Mouse (Mus musculus) skeletal muscle tissue, adult 2 months (tissue): ENCODE data around the gene 2010111I01Rik.
A peak's percentile ranks its signal among the peaks of the same experiment; 100 is the strongest.
"Not testable (repeated sequence)": the region's sequence is repeated elsewhere in the genome, so short reads cannot be mapped to it uniquely, and the experiment has no call there.

Source experiments
- DNase-seq: peaks from one replicate; pipeline ENCODE4 v3.0.0-alpha.2; 2012; ENCODE audit warnings: low read depth, low spot score

Gene 2010111I01Rik

DNA sequence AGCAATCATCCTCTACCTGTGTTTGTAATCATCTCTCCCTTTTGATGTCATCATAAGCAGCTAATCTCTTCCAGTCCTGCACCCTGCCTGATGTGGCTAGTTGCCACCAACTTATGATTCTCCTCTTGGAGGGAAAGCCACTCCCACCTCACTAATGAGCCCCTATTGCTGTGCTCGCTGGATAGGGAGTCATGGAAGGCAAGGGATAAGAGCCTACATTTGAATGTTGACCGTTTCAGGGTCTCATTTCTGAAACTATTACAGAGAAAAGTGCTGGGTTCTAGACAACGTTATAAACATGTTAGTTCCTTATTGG lies 109.9 kb downstream of the 2010111I01Rik start:
- no peak for DNase-seq

DNA sequence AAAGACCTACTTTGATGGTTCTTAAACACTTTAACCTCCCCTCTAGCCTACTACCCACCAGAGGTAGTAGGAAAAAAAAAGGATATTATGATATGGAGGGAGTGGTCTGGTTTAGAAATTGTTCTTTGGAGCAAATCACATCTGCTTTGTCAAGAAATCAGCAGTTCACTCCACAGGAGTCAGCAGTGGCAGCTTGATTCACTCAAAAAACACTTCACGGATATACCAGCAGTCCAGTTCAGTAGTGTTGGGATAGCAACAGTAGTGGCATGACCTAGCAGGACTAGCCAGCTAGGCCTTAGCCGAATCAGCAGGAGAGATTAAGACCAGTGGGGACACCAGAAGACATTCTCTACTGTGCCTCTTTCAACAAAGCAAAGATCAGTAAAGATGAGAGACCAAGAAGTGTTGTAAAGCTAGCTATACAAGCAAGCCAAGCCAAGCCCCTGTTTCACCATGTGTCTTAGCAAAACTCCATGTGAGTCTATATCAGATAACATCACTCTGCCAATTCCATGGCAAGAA lies 110.7 kb downstream of the 2010111I01Rik start:
- no peak for DNase-seq

DNA sequence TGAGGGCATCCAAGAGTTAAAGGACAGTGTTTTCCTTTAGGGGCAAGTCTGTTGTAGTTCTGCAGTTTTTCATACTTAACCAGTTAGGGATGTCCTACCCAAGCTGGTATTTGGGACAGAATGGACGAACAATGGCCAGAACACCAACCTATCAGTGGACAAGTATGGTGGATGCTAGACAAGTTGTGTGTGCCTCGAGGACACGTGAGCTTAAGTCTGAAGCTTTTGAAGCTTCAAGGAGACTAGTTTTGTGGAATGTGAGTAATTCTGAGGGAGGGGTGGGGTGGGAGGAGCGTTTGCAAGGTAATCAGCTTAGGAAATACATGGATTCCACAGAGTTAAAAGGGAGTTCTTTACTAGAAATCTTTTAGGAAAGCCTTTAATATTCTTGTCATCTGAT lies 115.5 kb downstream of the 2010111I01Rik start:
- DNase-seq = no peak

DNA sequence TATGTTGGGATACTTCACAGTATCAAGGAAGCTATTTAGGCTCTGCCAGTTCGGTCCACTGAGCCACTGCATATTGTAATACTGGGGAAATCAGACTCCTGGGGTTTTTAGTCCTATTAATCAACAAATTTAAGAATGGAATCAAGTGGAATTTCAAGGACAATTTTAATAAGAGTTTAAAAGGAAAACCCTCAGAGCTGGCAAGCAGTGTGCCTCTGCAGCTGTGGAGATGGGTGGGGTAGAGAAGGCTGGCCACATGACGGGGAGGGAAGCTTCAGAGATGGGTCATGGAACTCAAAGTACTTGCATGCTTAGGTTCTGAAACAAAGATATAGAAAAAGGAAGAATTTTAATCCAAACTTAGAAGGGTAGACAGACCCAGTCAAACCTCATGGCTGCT lies 116.1 kb downstream of the 2010111I01Rik start:
- peak; percentile 58 for DNase-seq

GRCm38 (mm10) chr13:63082555-63083136 lies 118.0 kb downstream of the 2010111I01Rik start:
- no peak for DNase-seq

- not testable (repeated sequence) for DNase-seq
Measured at GRCm38 (mm10) chr13:63083139-63083538, 118.4 kb downstream of the 2010111I01Rik start.

DNA sequence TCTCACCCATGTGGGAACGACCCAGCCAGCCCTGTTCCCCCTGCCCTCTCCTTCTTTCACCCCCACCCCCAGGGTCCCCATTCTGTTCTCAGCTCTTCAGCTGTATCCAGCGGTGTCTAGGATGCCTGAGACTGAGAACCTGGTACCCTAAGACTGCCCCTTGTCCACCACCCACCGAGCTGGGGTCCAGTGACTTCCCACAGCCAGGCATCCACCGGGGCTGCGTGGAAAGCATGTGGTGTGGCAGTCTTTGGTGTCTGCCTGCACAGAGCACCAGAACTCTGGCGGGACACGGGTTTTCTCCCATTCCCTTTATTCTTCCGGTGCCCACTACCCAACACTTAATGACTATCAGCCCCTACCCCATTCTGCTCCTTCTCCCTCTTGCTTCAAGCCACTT lies 119.0 kb downstream of the 2010111I01Rik start:
- DNase-seq = no peak

- DNase-seq = no peak
Measured at GRCm38 (mm10) chr13:63087865-63088683, 123.4 kb downstream of the 2010111I01Rik start.

DNA sequence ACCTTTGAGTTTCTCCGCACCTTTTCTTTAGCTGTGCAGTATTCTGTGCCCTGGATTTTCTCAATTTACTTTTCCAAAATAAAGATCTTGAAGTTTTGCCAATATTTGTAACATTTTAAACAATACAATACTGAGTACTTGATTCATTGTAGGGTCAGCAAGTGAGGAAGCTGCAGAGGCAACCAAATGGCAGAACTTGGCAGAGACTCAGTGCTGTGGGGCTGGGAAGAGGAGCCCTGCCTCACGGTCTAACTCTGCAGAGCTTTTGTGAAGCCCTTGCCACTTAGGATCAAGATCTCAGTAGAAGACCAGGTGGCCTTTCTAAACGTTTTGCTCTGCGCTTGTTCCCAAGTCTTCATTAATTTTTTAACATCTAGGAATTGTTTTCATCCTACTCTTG lies 124.8 kb downstream of the 2010111I01Rik start:
- DNase-seq = no peak

DNA sequence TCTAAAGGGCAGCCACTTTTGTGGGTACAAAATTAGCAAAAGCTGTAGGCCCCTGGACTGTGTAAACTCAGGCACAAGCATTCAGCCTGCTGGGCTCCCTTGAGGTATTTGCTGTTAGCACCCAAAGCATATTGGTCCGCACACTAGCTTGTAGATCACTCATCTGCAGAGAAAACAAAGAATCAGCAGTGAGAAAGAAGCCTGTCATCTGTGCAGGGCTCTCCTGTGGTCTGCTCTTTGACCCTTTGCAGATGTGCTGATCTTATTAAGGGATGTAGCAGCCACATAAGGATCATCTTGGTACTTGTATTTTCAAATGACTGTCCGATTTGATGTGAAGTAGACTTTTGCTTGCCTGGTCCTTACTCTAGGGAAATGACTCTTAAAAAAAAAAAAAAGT lies 126.6 kb downstream of the 2010111I01Rik start:
- DNase-seq = no peak

DNA sequence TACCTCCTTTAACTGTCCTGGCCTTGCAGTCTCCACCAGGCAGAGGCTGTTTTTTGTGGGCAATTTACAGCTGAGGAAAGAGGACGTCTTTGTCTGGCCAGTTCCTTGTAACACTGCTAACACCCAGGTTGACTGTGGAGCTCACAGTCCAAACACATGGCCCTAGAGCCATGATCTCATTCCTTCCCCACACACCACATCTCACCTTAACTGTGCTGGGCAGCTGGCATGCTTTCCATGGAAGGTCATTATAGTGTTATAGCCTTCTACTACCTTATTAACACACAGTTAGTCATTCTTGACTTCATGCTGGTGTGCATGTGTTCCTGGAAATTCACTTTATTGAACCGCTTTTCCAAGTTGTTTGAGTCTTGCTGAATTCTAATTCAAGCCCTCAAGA lies 127.6 kb downstream of the 2010111I01Rik start:
- no peak for DNase-seq

GRCm38 (mm10) chr13:63092874-63093273 lies 128.2 kb downstream of the 2010111I01Rik start:
- DNase-seq = no peak

DNA sequence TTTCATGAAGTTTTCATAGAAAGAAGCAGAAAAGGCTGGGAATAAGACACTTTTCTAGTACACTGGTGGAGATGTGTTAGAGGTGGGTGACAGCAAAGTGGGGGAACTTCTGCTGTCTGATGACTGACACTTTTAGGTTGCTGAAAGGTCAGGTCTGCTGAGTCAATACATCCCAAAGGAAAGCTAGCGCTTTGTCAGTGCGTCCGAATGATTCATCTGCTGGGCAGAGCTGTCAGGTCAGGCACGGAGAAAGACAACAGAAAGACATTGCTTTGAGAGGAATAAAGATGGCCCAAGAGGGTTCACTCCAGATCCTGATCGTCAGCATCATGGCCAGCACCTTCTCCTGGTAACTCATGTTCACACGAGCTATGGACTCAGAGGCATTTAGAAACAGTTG lies 128.9 kb downstream of the 2010111I01Rik start:
- DNase-seq = no peak

GRCm38 (mm10) chr13:63094317-63095131 lies 129.8 kb downstream of the 2010111I01Rik start:
- DNase-seq = no peak

- DNase-seq = peak; percentile 56
Measured at GRCm38 (mm10) chr13:63096764-63097163, 132.1 kb downstream of the 2010111I01Rik start.

DNA sequence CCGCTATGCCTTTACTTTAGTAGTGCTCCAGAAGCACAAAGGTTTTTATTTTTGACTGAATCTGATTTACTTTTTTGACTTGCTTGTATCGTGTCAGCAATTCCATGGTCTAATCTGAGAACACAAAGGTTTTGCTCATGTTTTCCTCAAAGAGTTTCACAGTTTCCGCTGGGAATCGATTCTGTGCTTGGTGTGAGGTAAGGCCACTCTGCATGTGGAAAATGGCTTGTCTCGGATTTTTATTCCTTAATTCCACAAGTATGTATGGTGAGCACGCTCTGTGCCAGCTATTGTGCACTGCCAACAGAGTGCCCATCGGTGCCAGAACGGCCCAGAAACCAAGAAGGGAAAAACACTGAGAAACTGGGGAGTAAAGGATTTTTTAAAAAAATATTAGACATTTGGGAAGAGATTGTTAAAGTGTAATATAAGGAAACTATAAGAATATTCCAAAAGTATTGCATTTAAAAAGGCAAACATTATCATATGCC lies 132.8 kb downstream of the 2010111I01Rik start:
- no peak for DNase-seq

GRCm38 (mm10) chr13:63101761-63102160 lies 137.1 kb downstream of the 2010111I01Rik start:
- DNase-seq = no peak

DNA sequence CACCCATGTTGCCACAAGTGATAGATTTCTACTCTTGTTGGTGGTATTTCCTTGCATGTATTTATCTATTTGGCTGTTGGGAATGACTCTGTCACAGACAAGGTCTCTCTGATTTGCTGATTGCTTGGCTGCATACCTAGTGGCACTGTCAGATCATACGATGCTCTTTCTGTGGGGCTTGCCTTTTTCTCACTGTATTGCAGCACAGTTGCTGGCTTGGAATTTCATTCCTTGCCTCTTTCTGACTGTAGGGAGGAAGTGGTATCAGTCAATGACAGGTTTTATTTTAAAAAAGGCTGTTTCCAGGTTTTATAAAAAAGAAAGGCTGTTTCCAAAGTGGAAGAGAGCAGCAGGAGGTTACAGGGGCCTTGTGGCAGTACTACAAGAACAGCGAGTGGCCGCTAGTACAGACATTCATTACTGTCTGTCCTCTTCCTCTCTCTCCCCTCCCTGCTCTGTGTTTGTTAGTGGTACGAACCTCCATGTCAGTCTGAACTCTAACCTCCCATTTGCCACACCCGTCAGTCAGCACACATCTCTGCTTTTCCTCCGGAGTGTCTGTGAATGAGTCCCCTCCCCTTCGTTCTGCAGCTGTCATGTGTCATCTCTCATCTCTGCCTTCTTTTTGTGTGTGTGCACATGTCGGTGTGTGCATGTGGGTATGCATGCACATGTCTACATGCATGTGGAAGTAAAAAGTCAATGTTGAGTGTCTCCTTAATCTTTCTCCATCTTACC lies 138.3 kb downstream of the 2010111I01Rik start:
- no peak for DNase-seq

DNA sequence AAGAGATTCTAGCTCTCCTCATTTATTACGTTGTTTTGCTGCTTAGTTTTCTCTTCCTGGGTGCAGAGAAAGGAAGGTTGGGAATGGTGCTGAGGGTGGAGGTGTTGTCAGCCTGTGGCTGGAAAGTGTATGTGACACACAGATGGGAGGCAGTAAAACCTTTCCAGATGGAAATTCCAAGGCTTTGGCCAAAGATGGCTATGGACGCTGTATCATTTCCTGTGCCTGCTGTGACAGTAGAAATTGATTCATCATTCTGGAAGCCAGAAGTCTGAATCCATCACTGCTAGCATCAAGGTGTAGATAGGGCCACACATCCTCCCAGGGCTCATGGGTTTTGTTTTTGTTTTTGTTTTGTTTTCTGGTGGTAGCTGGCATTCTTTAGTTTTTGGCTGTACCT lies 141.9 kb downstream of the 2010111I01Rik start:
- no peak for DNase-seq

GRCm38 (mm10) chr13:63108601-63109000 lies 143.9 kb downstream of the 2010111I01Rik start:
- DNase-seq = peak; percentile 74

GRCm38 (mm10) chr13:63111297-63112042 lies 146.8 kb downstream of the 2010111I01Rik start:
- no peak for DNase-seq
